Mouse (Mus musculus): Measurements from ENCODE around the gene Camp. TPM values are rescaled to one million over a fixed set of nuclear protein-coding genes. Genes with fewer than 3 reads are reported as not detected.

Camp gene
- polyA plus RNA-seq (2012; ENCODE audit: insufficient read depth, insufficient read length, missing spikeins) = not detected in 2 replicates

DNA sequence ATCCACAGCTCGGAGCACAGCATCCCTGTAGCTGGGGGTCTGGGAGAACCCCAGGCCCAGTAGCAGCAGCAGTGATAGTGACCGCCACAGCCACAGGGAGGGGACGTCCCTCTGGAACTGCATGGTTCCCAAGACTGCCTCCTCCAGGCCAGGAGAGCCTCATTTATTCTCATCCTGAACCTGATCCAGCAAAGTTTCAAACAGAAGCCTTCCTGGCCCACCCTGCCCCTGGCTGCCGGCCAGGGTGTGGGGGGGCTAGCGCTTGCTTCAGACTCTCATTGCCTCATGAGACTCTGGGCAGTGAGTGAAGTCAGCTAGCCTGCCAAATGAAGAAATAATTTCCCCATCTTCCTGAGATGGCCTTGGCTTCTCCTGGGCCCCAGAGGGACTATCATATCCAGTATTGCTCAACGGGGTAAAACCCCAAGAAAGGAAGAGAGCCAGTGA is at the start of gene Camp:
Camp (minus strand) TSS at position 306 of the 447 bp plus-strand sequence.
- no peak within 1 kb of the TSS for H3K27ac ChIP-seq (ENCODE audit: insufficient read depth, low read depth, low read length)
- H3K4me1 ChIP-seq (ENCODE audit: control insufficient read depth, insufficient read depth, low read length) = peaks cover 17% of the 10 kb centered on the region
- TF ChIP-seq POLR2A (IDR thresholded peaks at IDR 0.05; ENCODE audit: borderline replicate concordance, low read depth, low read length) (no peak), CTCF (IDR thresholded peaks at IDR 0.05; ENCODE audit: low read depth, low read length) (no peak)
- H3K4me3 ChIP-seq (ENCODE audit: insufficient read depth, low read length) = no peak within 1 kb of the TSS

DNA sequence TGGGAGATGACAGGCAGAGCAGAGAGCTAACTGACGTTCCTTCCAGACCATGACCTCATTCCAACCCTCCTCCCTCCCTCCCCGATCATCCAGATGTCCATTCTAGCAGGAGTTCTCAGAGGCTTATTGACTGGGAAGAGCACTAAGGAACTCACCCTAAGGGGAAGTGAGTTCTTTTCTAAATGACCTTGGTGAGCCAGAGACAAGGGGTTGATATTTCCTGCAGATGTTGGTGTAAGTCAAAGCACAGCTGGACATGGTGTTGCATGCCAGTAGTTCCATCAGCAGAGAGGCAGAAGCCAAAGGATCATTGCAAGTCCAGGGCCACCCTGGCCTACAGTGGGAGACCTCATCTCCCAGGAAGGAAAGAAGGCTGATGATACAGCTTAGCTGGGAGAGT is 48.6 kb upstream of the Camp start:
- H3K27ac ChIP-seq (ENCODE audit: insufficient read depth, low read depth, low read length) = peak overlapping the region; percentile 2; the same call in 1 of the 2 replicates
- peaks cover 16% of the 10 kb centered on the region for H3K4me1 ChIP-seq (ENCODE audit: control insufficient read depth, insufficient read depth, low read length)
- H3K4me3 ChIP-seq (ENCODE audit: insufficient read depth, low read length) = no peak overlapping the region
- TF ChIP-seq CTCF (IDR thresholded peaks at IDR 0.05; ENCODE audit: low read depth, low read length) = no peak

DNA sequence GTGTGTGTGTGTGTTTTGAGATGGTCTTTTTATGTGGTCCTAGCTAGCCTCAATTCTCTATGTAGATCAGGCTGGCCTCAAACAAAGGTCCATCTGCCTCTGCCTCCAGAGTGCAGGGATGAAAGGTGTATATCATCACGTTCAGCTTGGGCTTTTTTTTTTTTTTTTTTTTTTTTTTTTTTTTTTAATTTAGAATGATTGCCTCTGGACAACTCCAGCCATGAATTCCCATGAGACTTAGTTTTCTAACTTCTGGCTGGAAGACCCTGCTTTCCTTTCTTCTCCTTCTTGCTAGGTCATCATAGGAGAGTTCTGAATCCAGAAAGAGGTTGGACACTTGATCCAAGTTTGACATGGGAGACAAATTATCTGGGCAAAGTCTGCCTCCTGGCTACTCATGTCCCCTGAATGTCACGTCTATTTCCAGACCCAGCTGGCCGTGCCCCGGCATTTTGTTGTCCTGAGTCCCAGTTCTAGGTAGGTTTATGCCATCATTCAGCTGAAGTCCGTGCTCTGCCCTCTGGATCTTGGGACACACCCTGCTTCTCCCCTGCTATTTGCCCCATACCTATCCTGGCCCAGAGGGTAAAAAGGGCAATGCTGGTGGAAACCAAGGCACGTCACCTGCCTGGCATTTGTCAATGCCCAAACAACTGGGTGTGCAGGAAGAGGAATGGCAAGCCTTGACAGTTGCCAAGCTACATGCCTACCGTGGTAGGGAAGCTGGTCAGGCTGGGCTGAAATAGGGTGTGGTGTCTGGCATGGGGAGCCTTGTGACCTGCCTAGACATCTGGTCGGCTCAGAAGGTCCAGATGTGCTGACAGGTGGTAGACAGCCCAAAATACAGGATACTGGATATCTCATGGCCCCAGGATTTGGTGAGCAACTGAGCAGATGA is 47.1 kb upstream of the Camp start:
- no peak overlapping the region for H3K4me3 ChIP-seq (ENCODE audit: insufficient read depth, low read length)
- H3K4me1 ChIP-seq (ENCODE audit: control insufficient read depth, insufficient read depth, low read length) = peaks cover 16% of the 10 kb centered on the region
- H3K27ac ChIP-seq (ENCODE audit: insufficient read depth, low read depth, low read length) = no peak overlapping the region
- no peak for TF ChIP-seq CTCF (IDR thresholded peaks at IDR 0.05; ENCODE audit: low read depth, low read length)
- TF ChIP-seq POLR2A (IDR thresholded peaks at IDR 0.05; ENCODE audit: borderline replicate concordance, low read depth, low read length) = no peak

DNA sequence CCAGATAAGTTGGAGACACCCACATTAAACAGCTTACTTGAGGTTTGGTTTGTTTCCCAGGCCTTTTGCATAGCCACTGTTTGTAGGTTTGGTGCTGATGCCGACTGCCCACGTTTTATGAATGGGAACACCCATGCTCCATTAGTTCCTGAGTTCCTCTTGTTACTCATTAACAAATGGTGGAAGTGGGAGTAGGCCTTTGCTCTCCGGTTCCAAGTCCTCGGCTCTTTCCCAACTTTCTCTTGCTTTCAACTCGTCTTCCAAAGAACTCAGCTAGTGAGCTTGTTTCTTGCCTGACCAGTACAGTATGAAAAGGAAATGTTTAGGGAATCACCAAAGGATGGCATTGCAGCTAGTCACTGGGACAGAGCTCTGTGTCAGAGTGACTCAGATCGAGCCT is 46.2 kb upstream of the Camp start:
- no peak overlapping the region for H3K27ac ChIP-seq (ENCODE audit: insufficient read depth, low read depth, low read length)
- H3K4me1 ChIP-seq (ENCODE audit: control insufficient read depth, insufficient read depth, low read length) = peaks cover 16% of the 10 kb centered on the region
- H3K4me3 ChIP-seq (ENCODE audit: insufficient read depth, low read length) = no peak overlapping the region
- TF ChIP-seq CTCF (IDR thresholded peaks at IDR 0.05; ENCODE audit: low read depth, low read length) (no peak), POLR2A (IDR thresholded peaks at IDR 0.05; ENCODE audit: borderline replicate concordance, low read depth, low read length) (no peak)

DNA sequence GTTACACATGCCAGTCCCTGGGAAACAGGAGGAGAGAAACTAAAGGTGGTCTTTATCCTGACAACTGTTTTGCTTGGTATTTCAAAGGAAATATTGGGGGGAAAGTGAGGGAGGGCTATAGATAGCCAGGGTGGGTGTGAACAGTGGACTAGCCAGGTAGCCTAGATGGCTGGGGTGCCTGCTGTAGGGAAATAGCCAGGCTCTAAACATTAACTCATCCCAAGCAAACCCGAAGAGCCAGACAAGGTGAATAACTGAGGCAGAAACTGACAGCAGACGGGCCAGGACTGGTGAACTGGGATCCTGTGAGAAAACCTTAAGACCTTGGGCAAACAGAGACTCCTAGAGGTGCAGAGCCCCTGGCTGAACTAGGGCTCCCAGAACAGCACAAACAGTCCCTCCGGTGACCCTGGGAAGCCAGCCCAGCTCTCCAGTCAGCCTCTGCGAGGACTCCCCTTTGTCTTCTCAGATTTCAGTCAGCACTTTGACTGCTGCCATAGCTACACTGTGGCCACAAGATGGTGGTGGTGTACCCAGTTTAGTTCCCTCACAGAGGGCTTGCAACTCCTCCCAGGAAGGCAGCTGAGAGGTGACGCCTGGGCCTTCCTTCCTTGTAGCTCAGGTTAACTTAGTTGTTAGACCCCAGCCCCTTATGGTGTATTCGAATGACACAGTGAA is 45.1 kb upstream of the Camp start:
- H3K4me3 ChIP-seq (ENCODE audit: insufficient read depth, low read length) = no peak overlapping the region
- peaks cover 16% of the 10 kb centered on the region for H3K4me1 ChIP-seq (ENCODE audit: control insufficient read depth, insufficient read depth, low read length)
- TF ChIP-seq CTCF (IDR thresholded peaks at IDR 0.05; ENCODE audit: low read depth, low read length) = 0 out of 2 replicates have a peak, but pooled peaks have one; percentile 23
- TF ChIP-seq POLR2A (IDR thresholded peaks at IDR 0.05; ENCODE audit: borderline replicate concordance, low read depth, low read length) = no peak
- no peak overlapping the region for H3K27ac ChIP-seq (ENCODE audit: insufficient read depth, low read depth, low read length)

DNA sequence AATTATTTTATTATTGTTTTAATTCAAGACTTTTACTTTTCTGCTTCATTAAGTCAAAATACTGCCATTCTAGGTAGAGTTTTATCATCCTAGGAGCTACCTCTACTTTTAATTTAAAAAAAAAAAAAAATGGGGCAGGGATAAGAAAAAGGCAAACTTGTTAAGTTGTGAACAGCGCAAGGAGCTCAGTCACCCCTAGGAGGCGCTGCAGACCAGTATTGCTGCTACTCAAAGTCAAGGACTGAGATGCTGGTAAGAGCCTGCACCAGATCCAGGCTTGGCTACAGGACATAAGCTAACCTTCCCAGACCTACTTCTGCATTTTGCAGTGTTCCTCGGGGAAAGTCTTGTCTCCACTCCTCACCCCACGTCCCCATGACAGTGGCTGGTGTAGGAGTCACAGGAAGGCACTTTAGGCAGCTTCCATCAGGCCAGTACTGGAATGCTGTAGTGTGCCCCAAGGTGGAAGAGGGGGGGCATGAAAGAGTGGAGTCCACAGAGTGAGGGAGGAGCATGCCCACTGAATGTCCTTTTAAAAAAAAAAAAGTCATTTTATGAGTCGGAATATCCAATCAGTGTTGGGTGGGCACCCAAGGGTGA is 43.3 kb upstream of the Camp start:
- TF ChIP-seq CTCF (IDR thresholded peaks at IDR 0.05; ENCODE audit: low read depth, low read length) = peak; percentile 89
- no peak for TF ChIP-seq POLR2A (IDR thresholded peaks at IDR 0.05; ENCODE audit: borderline replicate concordance, low read depth, low read length)

DNA sequence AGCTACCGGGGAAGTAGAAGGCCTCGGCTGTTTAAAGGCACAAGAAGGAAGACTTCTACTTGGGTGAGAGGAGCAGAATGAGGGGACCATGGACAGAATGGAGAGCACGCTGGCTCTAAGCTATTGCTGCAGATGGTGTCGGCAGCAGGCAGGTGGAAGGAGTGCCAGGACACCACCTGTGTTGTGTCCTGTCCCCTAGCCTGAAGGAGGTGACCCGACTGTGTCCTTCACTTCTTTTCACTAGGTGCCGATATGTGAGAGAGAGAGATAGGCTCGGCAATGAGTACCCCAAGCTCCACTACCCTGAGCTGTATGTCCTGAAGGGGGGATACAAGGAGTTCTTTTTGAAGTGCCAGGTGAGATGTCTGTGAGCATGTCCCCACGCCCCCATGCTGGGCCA is 42.1 kb upstream of the Camp start:
- H3K27ac ChIP-seq (ENCODE audit: insufficient read depth, low read depth, low read length) = no peak overlapping the region
- TF ChIP-seq POLR2A (IDR thresholded peaks at IDR 0.05; ENCODE audit: borderline replicate concordance, low read depth, low read length) (no peak), CTCF (IDR thresholded peaks at IDR 0.05; ENCODE audit: low read depth, low read length) (no peak)
- H3K4me3 ChIP-seq (ENCODE audit: insufficient read depth, low read length) = no peak overlapping the region
- H3K4me1 ChIP-seq (ENCODE audit: control insufficient read depth, insufficient read depth, low read length) = no peaks in the 10 kb centered on the region

More for the DNA sequence above, 43.3 kb upstream of the Camp start:
- H3K4me3 ChIP-seq (ENCODE audit: insufficient read depth, low read length) = no peak overlapping the region
- no peak overlapping the region for H3K27ac ChIP-seq (ENCODE audit: insufficient read depth, low read depth, low read length)
- H3K4me1 ChIP-seq (ENCODE audit: control insufficient read depth, insufficient read depth, low read length) = peaks cover 4% of the 10 kb centered on the region

DNA sequence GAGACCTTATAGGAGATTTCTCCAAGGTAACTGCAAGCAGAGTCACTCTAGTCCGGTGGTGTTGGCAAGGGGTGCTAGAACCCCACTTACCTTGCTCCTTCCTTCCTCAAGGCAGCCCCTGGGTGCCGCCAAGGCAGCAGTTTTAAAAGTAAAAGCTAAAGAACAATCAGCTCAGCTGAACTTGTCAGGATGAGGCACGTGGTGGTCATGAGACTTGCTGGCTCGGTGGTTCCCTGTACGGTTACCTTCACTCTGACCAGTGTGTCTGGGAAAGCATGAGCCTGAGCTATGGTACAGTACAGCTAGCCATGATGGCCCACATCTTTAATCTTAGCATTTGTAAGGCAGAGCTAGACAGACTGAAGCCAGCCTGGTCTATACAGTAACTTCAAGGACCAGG is 37.9 kb upstream of the Camp start:
- Histone ChIP-seq H3K4me1 (ENCODE audit: control insufficient read depth, insufficient read depth, low read length) (no peaks in the 10 kb centered on the region), H3K4me3 (ENCODE audit: insufficient read depth, low read length) (no peak overlapping the region), H3K27ac (ENCODE audit: insufficient read depth, low read depth, low read length) (no peak overlapping the region)
- TF ChIP-seq POLR2A (IDR thresholded peaks at IDR 0.05; ENCODE audit: borderline replicate concordance, low read depth, low read length) = no peak
- no peak for TF ChIP-seq CTCF (IDR thresholded peaks at IDR 0.05; ENCODE audit: low read depth, low read length)

DNA sequence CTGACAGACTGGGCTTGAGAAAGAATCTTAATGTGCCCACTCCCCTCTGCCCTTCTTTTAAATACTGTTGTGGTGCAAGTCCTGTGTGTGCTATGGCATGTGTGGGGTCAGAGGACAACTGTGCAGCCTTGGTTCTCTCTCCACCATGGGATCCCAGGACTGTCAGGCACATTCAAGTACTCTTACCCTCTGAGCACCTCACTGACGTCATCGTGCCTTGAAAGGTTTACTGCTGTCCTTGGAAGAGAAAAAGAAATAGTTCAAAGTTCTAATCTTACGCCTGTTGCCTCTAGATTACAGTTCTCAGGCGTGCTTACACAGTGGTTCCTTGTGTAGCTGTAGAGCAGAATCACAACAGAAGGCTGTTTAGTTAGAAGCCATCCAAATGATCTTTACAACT is 36.8 kb upstream of the Camp start:
- Histone ChIP-seq H3K27ac (ENCODE audit: insufficient read depth, low read depth, low read length) (no peak overlapping the region), H3K4me1 (ENCODE audit: control insufficient read depth, insufficient read depth, low read length) (no peaks in the 10 kb centered on the region), H3K4me3 (ENCODE audit: insufficient read depth, low read length) (no peak overlapping the region)
- TF ChIP-seq POLR2A (IDR thresholded peaks at IDR 0.05; ENCODE audit: borderline replicate concordance, low read depth, low read length) (no peak), CTCF (IDR thresholded peaks at IDR 0.05; ENCODE audit: low read depth, low read length) (no peak)
